Mouse (Mus musculus) spleen, adult 2 months (tissue): ENCODE measurements at regions not wholly inside any gene's neighbourhood (a gene's known extent, or its start where the extent isn't known, plus 50 kb on each side); places are given as distances from the start of the nearest gene placed in this dataset.

Source experiments
- DNase-seq, 2 experiments: peaks; one replicate each; pipeline versions ENCODE4 v3.0.0 to v3.0.0-alpha.2; 2012 to 2021; ENCODE audit warnings: low spot score in 2 of 2, low read depth in 1 of 2
- H3K27ac ChIP-seq: fragments of 200-500 bp; 2 replicates; pipeline ENCODE4 v1.5.1; 2012; ENCODE audit warnings: low read length, inconsistent platforms; ENCODE audit not compliant: insufficient read depth
- H3K27me3 ChIP-seq: fragments of 200-500 bp; 2 replicates; pipeline ENCODE4 v1.6.1; 2012; ENCODE audit warnings: mild to moderate bottlenecking, moderate library complexity, low read length, inconsistent platforms; ENCODE audit not compliant: control insufficient read depth, insufficient read depth
- H3K36me3 ChIP-seq: fragments of 200-500 bp; 2 replicates; pipeline ENCODE4 v1.6.1; 2012; ENCODE audit warnings: mild to moderate bottlenecking, low read length, inconsistent platforms; ENCODE audit not compliant: control insufficient read depth, insufficient read depth
- H3K4me1 ChIP-seq: fragments of 200-500 bp; 2 replicates; pipeline ENCODE4 v1.6.1; 2011; ENCODE audit warnings: inconsistent platforms; ENCODE audit not compliant: control insufficient read depth, insufficient read depth, insufficient read length
- H3K4me3 ChIP-seq: fragments of 200-500 bp; 2 replicates; pipeline ENCODE4 v1.5.1; 2011; ENCODE audit warnings: mild to moderate bottlenecking, inconsistent platforms; ENCODE audit not compliant: insufficient read depth, insufficient read length; ENCODE audit errors: extremely low read depth
- CTCF ChIP-seq: fragments of 200-500 bp; IDR thresholded peaks from 2 replicates; pipeline ENCODE4 v1.5.1; 2011; ENCODE audit warnings: mild to moderate bottlenecking, inconsistent platforms; ENCODE audit not compliant: insufficient read depth, insufficient read length, insufficient replicate concordance; ENCODE audit errors: extremely low read depth
- POLR2A ChIP-seq: fragments of 200-500 bp; IDR thresholded peaks from 2 replicates; pipeline ENCODE4 v1.6.1; 2011; ENCODE audit warnings: low read depth, low read length, inconsistent platforms
- whole genome bisulfite sequencing: fragments of 180-500 bp; shearing (Covaris S2); methylation state at CpG from one replicate; pipeline ENCODE4 v1.1.7; 2018; 5-methylcytosine and 5-hydroxymethylcytosine counted together

GRCm38 (mm10) chr13:101862011-101862410, 94.0 kb upstream of the Pik3r1 start:
- Histone ChIP-seq H3K27me3 (no peaks in the 10 kb centered on the region), H3K27ac (no peak overlapping the region), H3K36me3 (no peaks in the 10 kb centered on the region), H3K4me1 (peaks cover 3% of the 10 kb centered on the region; the same call in 1 of the 2 replicates), H3K4me3 (no peak overlapping the region)
- 93% methylated on average over 13 of the region's 13 CpGs for WGBS
- no peak for DNase-seq
- TF ChIP-seq CTCF, result no peak
- no peak for TF ChIP-seq POLR2A

GRCm38 (mm10) chr13:101863015-101863414, 95.0 kb upstream of the Pik3r1 start:
- 86% methylated on average over 7 of the region's 7 CpGs for WGBS

DNA sequence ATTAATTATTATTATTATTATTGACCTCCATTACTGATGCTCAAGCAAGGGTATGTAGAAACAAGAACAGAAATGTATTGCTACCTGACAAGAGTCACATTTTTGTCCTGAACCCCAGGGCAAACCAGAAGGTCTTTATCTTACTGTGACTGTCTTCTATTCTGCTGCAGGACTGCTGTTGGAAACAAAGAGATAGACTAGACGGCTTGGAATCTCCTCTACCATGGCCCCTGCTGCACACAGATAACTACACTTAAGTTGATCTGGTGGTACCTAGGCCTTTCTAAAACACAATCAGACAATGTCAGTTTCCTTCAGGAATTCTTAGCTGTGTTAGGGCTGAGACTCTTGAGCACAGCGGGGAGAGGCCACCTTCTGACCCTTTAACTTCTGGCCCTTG, 95.6 kb upstream of the Pik3r1 start:
- H3K4me1 ChIP-seq, result peaks cover 3% of the 10 kb centered on the region; the same call in 1 of the 2 replicates
- no peaks in the 10 kb centered on the region for H3K36me3 ChIP-seq
- TF ChIP-seq CTCF (no peak), POLR2A (no peak)
- WGBS, result 84% methylated on average over 2 of the region's 2 CpGs
- DNase-seq, result no peak
- H3K27ac ChIP-seq, result no peak overlapping the region
- H3K4me3 ChIP-seq, result no peak overlapping the region
- no peaks in the 10 kb centered on the region for H3K27me3 ChIP-seq

More at GRCm38 (mm10) chr13:101863015-101863414, 95.0 kb upstream of the Pik3r1 start:
- Histone ChIP-seq H3K36me3 (no peaks in the 10 kb centered on the region), H3K27ac (no peak overlapping the region), H3K4me3 (no peak overlapping the region), H3K4me1 (peaks cover 3% of the 10 kb centered on the region; the same call in 1 of the 2 replicates), H3K27me3 (no peaks in the 10 kb centered on the region)
- DNase-seq, result no peak
- no peak for TF ChIP-seq CTCF
- TF ChIP-seq POLR2A, result no peak

- 14% methylated on average over 4 of the region's 4 CpGs for WGBS
- DNase-seq, result no peak
- no peaks in the 10 kb centered on the region for H3K27me3 ChIP-seq
- TF ChIP-seq CTCF, result no peak
- TF ChIP-seq POLR2A, result no peak
- peaks cover 3% of the 10 kb centered on the region; the same call in 1 of the 2 replicates for H3K4me1 ChIP-seq
- H3K4me3 ChIP-seq, result no peak overlapping the region
- H3K27ac ChIP-seq, result no peak overlapping the region
- H3K36me3 ChIP-seq, result no peaks in the 10 kb centered on the region
Observed at GRCm38 (mm10) chr13:101866843-101867242, 98.8 kb upstream of the Pik3r1 start.

GRCm38 (mm10) chr13:101874761-101875160, 106.7 kb upstream of the Pik3r1 start:
- H3K36me3 ChIP-seq, result no peaks in the 10 kb centered on the region
- H3K27ac ChIP-seq, result no peak overlapping the region
- no peaks in the 10 kb centered on the region for H3K4me1 ChIP-seq
- 91% methylated on average over 4 of the region's 4 CpGs for WGBS
- H3K27me3 ChIP-seq, result no peaks in the 10 kb centered on the region
- H3K4me3 ChIP-seq, result no peak overlapping the region
- TF ChIP-seq POLR2A (no peak), CTCF (no peak)
- no peak for DNase-seq

GRCm38 (mm10) chr13:101876069-101876468, 108.1 kb upstream of the Pik3r1 start:
- no peak overlapping the region for H3K27ac ChIP-seq
- no peak for DNase-seq
- WGBS, result 90% methylated on average over 2 of the region's 2 CpGs

DNA sequence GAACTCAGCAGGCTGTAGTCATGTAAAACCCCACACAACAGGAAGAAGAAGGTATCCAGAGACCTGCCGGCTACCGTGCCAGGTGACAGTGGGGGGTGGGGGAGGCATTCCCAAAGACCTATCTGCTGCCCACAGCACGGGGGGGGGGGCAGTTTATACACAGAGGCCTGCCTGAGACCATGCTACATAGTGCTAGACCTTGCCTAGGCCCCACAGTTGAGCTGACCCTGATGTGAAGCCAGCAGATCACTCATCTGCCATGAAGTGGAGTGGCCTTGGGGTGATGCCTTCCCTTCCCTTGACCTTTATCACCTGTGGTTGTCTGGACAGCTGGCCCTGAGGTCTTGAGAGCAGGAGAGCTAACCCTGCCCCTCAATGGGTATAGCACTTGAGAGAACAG, 108.6 kb upstream of the Pik3r1 start:
- Histone ChIP-seq H3K36me3 (no peaks in the 10 kb centered on the region), H3K27me3 (no peaks in the 10 kb centered on the region), H3K4me3 (no peak overlapping the region), H3K27ac (no peak overlapping the region), H3K4me1 (no peaks in the 10 kb centered on the region)
- WGBS, result 78% methylated on average over 3 of the region's 3 CpGs
- DNase-seq, result no peak
- TF ChIP-seq POLR2A (no peak), CTCF (no peak)

More at GRCm38 (mm10) chr13:101876069-101876468, 108.1 kb upstream of the Pik3r1 start:
- TF ChIP-seq POLR2A, result no peak
- no peaks in the 10 kb centered on the region for H3K36me3 ChIP-seq
- H3K27me3 ChIP-seq, result no peaks in the 10 kb centered on the region
- H3K4me1 ChIP-seq, result no peaks in the 10 kb centered on the region
- H3K4me3 ChIP-seq, result no peak overlapping the region
